Mouse (Mus musculus) right cerebral cortex, adult 2 months (tissue): Measurements from ENCODE around the gene Cdh22.

Experiments
- DNase-seq, 2 experiments: peaks; one replicate each; pipeline ENCODE4 v3.0.0; 2021 to 2022; ENCODE audit warnings: low spot score in 2 of 2

The Cdh22 gene

DNA sequence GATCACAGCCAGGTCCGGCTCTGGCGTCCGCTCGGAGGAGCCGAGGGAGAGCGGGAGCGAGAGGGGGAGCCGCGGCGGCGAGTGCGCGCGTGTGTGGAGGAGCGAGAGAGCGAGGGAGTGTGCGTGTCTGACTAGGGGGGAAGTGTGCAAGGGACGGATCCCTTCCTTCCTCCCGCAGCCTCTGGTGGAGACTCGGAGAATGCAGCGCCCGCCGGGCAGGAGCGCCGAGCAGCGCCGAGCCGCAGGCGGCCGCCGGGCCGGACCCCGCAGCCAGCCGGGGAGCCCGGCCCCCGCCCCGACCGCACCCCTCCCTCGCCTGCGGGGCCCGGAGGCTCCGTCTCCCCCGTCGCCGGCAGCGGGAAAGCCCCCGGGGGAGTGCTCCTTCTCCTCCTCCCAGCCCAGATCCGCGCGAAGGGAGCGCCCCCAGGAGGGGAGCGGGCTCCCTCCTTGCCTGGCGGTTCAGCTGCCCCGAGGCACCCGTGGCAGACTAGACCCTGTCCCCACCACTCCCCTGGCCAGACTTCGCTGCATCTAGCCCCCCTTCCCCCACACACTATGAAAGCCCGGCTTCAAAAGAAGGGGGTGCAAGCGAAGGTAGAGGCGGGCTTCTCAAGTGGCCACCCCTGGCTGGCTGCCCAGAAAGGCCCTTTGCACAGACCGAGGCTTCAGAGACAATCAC is at the start of gene Cdh22:
Gene Cdh22 (minus strand): TSS at position 241 of the 679 bp plus-strand sequence.
- peak; percentile 73 to 76 for DNase-seq

DNA sequence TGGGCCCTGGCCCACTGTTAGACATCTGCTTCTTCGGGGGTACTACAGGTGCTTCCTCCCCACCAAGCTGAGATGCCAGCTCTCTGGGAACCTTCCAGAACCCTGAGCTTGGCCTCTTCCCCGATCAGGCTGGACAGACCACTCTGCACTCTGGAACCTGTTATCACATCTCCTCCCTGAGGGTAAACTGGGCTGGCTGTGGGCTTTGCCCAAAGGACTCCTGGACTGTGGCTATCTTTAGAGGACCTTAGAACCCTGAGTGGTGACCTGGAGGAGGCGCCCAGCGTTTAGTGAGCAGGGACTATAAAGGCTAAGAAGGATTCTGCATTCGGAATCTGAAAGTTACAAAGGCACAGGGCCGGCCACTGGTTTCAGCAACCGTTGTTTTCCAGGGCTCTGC is 49.7 kb upstream of the Cdh22 start:
- no peak for DNase-seq

DNA sequence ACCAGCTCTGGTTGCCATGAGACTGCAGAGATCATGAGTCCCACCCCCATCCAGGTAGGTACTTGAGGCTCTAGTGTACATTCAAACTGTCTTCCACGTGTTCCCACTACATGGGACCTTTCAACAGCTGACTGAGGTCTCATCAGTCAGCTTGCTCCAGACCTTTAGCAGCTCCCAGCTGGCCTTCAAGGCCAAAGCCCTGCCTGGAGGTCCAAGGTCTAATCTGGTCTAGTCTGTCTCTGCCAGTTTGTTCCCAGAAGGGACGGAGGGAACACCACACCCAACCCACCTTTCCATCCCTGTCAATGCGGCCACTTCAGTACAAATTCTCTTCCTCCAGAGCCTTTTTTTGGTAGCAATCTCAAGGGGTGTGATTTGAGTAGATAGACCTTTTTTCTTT is 49.0 kb upstream of the Cdh22 start:
- no peak for DNase-seq

DNA sequence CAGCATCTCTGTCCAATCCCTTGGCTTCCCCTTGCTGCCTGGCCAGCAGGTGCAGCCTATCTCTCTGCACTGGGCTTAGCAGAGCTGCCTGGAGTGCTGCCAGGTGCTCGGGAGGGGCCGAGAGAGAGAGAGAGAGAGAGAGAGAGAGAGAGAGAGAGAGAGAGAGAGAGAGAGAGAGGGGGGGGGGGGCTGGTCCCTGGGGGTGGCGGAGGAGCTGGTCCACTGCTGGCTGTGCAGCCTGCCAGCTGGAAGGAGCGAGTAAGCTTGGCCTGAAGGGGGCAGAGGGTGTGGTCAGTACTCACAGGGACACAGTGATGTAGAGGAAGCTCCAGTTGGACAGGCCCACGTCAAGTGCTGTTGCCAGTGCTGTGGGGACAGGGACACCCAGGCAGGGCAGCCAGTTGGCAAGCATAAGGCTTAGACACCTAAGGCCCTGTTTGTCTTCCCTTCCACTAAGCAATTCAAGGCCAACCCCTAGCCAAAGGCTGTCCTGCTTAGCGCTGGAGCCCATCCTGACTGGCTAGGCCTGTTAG is 47.2 kb upstream of the Cdh22 start:
- DNase-seq: no peak

DNA sequence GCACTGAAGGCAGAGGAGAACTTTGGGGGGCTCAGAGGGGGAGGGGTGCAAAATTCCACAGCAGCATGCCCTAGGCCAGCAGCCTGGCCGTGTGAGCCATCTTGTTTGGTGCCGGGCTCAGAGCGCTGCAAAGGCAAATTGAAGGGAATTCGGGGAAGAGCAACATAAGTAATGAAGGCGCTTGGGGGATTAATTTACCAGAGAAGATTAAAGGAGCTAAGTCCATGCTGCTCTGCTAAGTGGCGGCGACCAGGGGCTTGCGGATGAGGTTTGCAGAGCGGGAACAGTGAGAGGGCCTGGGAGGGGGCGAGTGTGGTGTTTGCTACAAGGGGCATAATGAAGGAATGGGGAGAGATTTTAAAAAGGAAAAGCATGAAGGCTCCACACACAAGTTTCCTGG is 44.7 kb upstream of the Cdh22 start:
- no peak for DNase-seq

DNA sequence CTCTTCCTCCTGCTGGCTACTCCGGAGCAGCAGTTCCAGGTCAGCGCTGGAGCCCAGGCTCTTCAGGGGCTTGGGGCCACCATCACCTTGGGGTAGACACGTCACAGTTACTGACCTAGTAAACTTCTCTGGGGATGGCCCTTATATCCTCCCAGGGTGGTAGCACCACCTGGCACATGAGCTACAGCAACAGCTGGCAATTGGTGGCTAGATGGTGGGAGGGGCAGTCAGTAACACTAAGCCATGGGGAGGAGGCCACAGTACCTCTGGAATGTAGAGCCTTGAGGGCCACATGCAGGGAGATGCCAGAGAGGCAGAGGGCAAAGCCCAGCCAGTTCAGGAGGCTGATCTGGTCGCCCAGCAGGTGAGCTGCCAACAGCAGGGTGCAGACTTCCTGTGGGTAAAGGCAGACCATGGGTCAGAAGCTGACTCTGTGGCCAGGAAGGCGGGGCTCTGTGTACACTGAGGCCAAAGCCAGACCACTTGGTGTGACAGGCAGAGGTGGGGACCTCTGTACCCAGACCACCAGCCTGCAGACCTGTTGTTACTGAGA is 42.6 kb upstream of the Cdh22 start:
- DNase-seq: no peak

DNA sequence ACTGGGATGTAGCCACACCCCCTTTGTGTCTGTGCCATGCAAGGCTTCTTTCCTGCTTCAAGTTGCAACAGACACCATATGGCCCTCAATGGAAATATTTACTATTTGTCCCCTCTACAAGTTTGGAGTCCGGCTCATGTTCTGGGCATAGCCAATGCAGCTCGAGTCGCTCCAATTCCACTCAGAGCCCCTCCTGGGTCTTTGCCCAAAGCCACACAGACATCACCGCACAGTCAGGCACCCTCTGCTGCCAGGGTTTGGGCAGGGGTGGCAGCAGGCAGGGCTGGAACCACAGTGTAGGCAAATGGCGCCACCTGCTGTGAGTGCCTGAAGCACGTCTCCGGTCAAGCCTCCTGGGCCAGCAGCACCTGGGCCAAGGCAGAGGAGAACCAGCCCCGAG is 41.2 kb upstream of the Cdh22 start:
- peak; percentile 79 to 86 for DNase-seq

DNA sequence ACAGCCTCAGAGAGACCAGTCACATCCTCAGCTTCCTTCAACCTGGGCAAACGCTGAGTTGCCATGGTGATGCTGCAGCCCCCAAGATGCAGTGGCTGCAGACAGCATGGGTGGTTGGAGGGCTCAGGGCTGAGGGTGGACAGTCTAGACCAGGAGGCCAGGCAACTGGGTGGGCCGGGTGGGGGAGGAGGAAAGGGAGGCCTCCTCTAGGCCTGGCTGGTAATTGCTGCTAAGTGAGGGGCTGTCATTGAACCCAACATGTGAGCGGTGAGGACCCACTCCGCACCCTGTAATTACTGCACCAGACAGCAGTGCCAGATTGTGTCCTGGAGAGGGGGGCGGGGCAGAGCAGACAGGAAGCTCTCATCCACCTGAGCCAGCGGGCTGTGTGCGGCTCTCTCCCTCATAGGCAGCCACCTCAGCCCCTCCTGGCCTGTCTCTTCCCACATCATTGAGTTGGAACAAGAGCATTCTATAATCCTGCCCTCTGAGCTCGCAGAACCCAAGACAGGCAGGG is 40.5 kb upstream of the Cdh22 start:
- no peak for DNase-seq

DNA sequence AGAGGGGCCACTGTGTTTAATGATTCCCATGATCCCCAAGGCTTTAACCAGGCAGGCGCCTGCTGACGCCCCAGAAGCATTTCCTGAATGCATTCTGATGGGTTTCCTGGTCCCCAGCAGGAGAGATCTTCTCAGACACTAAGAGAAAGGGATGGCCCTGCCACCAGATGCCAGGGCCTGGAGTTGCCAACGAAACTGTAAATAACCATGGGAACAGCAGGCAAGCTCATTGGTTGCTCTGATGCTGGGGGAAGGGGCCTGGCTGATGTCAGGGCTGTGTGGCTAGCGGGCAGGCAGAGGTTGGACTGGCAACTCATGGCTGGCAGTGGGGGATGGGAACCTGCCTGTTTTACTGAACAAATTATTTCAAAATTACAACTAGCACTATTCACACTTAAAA is 38.9 kb upstream of the Cdh22 start:
- no peak for DNase-seq

DNA sequence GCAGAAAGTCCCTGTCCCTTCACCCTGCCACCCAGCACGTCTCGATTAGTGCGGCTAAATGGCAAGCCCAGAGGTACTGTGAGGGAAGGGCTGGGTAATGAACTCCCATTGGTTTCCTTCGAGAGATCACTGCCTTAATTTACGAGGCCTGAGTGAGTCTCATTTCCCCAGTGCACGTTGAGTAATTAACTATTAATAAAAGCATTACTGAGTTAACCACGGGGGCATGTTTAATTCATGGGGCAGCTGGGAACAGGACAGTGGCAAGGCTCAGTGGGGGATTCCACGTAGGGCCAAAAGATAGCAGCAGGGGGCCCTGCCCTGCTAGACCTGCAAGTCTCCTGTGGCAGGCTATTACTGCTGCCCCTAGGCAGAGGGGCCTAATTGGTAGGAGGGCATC is 36.7 kb upstream of the Cdh22 start:
- no peak for DNase-seq

DNA sequence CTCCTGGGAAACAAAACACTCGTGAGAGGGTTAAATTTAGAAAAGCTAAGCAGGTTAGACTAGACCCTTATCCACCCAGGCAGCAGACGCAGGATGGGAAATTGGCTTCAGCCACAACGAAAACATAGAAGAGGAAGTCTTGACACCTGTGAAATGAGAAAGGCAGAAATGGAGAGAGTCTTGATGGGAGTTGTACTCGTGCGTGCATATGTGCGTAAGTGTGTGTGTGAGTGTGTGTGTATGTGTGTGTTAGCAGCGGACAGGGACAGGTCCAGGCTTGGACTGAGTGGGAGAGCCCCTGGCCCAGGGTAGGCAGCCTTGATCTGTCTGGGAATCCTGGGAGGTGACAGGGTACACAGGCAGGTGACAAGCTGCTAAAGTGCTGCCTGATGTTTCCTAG is 36.2 kb upstream of the Cdh22 start:
- DNase-seq: no peak

DNA sequence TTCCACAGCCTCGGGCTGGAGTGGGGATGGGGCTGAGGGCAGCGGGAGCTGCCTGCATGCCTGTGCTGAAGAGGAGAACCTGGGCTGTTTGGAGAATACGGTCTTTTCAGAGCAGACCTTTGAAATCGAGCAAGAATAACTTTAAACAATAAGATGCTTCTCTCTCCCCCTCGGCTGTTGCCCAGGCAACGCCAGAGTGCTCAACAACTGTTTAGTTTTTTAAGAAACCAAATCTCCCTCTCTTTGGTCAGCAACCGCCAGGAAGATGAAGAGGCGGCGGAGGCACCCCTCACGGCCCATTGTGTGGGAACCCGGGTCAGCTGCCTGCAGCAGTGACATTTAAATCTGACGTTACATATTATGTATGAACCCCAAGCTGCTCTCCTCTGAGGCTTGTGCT is 32.1 kb upstream of the Cdh22 start:
- peak; percentile 41 to 58 for DNase-seq

DNA sequence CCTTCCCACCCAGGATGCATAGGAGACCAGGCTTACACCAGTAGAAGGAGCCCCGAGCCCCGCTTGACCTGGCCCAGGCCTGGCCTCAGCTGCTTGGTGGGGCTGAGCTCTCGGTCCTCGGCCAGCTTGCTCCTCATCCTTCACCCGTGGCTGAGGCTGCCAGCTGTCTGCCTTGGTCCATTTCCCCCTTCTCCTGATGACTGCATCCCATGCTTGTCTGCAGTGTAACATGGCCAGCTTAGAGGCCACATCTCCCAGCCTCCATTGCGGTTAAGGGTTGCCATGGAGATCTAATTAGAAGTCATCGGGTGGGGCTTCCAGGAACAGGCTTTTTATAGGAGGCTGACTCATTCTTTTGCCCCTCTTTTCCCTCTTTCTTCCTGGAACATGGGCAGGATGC is 29.2 kb upstream of the Cdh22 start:
- no peak for DNase-seq

DNA sequence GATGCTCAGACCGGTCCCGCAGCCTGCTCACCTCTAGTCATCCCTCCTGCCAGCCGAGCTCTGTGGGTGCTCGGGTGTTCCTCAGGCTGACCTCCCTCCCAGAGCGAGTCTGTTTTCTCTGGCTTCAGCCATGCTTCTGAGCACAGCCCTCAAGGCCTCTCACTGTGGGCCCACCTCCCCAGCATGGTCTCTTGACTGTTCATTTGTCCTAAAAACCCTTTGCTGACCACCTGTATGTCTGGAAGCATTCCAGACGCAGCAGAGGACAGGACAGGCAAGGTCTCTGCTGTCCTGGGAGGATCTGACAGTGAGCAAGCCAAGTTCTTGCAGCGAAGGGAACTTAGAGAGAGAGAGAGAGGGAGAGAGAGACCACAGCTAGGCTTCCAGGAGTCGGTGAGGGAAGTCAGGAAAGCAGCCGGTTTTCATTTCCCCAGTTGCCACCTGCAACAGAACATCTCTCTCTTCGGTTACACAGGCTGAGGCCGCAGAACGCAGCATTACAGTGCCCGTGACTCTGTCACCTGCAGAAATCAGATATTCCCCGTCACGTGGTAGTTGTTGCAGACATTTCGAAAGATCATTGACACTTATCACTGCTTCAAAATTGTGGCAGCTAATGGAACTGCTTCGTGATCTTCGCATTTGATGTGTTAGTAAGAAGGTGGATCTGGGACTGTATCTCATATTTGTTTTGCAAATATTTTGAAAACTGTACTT is 27.8 kb upstream of the Cdh22 start:
- DNase-seq: no peak

DNA sequence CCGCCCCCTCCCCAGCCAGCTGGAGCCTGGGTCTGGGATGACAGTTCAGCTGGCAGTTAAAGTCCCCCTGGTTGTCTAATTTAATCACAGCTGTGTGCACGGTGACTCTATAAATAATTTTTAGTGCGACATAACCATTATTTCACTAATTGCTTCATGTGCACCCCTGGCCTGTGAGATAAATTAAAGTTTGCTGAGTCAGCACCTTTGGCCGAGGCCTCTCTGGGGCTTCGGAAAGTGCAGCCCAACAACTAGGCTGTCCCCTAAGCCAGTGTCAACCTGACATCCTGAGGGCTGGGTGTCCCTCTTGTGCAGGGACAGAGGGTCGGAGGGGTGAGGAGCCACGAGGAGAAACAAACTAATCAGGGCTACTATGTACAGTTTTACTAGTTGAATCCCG is 25.2 kb upstream of the Cdh22 start:
- no peak for DNase-seq

DNA sequence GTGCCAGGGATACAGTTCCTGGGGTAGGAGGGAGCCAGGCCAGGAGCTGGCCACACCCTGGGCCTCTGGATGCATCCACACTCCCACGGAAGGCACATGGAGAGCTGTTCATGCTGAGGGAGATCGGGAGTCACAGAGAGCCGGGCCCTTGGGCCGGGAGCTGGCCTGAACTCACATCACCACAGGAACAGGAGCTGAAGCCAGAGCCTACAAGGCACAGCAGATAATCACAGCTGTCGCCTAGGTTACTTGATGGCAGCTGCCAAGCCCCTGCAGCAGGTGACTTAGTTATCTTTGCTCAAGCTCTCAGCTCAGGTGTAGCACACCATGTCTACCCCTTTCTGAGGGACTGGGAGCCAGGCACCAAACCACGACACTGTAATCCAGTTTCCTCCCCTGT is 23.7 kb upstream of the Cdh22 start:
- DNase-seq: no peak

DNA sequence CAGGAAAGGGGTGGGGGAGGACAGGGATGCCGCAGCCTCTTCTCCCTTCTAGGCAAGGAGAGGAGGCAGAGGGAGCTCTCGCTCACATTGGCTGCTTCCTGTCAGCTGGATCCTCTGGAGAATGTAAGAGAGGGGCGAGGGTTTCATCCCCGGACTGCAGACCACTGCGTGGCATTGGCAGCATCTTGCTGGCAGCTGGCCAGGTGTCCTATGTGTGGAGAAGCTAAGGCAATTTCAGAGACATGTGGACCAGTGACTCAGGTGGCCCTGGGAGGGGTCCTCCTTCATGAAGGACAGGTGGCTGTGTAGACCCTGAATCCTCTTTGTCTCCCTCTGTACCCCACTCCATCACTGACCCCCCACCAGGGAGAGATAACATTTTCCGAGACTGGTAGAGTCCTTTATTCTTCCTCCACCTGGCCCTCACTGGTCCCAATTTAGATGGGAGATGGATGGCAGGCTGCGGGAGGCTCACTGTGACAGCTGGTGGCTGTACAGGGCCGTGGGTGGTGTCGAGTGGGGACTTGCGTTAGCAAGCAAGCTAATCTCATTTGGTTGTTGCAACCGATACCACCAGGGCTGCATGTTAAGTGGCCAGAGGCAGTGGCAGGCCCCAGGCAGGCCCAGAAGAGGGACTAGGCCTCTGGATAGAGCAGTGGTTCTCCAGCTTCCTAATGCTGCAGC is 22.6 kb upstream of the Cdh22 start:
- DNase-seq: peak; percentile 70 to 77

DNA sequence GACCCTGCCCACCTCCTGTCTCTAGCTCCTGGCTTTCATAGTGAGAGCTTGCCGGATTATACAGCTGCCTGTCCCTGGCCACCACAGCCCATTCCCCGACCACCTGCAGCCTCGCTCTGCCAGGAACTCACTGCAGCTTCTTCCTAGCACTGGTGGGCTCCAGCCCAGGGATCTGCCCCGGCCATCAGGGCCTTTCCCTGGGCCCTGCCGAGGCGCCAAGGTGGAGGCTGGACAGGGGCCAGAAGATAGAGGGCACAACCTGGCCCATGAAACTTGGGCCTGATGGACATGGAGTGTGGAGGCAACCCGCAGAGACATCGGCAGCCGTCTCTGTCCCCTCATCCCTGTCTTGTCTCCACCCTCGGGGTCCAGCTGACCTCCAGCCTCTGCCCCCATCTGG is 21.6 kb upstream of the Cdh22 start:
- no peak for DNase-seq

DNA sequence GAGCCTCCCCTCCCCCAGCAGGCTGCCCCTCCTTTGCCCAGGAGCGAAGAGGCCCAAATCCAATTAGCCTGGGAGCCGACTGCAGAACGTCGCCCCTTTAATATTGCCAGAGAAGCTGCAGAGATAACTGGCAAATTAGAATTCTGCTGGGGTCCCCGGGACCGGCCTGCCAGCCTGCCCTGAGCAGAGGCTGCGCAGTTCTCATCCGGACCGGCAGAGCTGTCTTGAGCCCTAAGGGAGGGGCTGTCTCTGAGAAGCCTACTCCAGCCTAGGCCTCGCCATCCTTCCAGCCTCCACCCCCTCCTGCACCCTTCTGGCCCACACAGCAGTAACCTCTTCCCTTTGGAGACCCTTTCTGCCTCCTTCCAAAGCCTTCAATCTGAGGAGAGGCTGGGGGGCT is 19.2 kb upstream of the Cdh22 start:
- DNase-seq: no peak

DNA sequence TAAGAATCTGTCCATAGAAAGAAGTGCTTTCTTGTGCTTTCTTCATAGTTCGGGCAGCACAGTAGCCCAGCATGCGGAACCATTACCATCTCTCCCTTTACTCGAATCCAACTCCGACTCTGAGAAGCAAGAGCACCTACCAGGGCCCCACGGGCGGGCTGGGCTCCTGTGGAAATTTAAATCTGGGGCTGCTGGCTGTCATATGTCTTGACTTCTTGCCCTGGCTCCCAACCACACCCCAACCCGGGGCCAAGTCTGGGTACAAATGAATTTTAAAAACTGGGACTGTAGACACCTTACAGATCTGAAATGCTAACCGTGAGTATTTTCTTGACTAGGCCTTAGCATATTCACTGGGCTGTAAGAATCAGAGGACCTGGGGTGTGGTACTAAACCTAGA is 18.6 kb upstream of the Cdh22 start:
- no peak for DNase-seq

DNA sequence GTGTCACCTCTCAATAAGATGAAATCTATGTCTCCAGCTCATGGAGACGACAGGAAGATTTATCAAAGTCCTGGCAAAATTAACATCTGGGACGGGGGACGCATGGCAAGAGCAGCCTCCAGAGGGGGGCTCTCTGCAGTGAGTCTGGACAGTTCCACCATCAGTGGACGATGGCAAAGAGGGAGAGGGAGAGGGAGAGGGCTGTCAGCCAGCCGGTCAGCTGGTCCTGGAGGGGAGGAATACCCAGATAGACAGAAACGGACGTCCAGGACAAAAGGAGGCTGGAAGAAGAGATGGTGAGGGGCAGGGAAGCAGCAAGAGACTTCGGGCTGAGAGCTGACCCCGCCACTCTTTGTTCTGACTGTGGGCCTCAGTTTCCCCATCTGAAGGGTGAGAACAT is 18.1 kb upstream of the Cdh22 start:
- no peak for DNase-seq

DNA sequence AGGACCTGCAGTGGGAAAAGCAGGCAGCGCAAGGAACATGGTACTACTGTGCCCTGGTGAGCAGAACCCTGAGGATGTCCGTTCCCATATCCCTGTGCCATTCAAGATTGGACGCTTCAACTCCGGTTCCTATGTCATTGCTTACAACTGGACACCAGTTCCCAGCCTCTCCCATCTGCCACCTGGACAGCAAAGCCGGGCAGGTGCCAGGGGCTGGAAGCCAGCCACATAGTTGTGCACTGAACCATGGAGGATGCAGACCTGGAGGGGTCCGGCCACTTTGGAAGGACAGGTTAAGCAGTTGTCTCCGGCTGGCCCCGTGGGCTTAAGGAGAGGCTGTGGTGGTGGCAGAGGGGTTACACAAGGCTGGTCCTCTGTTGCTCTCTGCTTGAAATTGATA is 17.7 kb upstream of the Cdh22 start:
- no peak for DNase-seq
